Mouse (Mus musculus) lung, embryonic 14.5 days (tissue): ENCODE results near the gene Gimap4. TPM values are rescaled to one million over a fixed set of nuclear protein-coding genes. Genes with fewer than 3 reads are reported as not detected.

ENCODE experiments used
- ATAC-seq: fragments of 200-750 bp; cut with Nextera tagmentation; 2 replicates; pipeline ENCODE4 v1.8.0; 2017; ENCODE audit warnings: mild to moderate bottlenecking, moderate TSS enrichment, moderate library complexity; ENCODE audit not compliant: insufficient read depth
- DNase-seq: peaks from one replicate; pipeline ENCODE4 v3.0.0-alpha.2; 2015
- H3K27ac ChIP-seq: fragments of 300-500 bp; sonication (generic); 2 replicates; pipeline ENCODE4 v1.5.1; 2014; ENCODE audit warnings: low read depth, mild to moderate bottlenecking, moderate library complexity
- H3K27me3 ChIP-seq: fragments of 300-500 bp; sonication (generic); 2 replicates; pipeline ENCODE4 v1.6.1; 2014; ENCODE audit warnings: low read length, control low read depth; ENCODE audit not compliant: insufficient read depth
- H3K36me3 ChIP-seq: fragments of 300-500 bp; sonication (generic); 2 replicates; pipeline ENCODE4 v1.6.1; 2014; ENCODE audit warnings: control low read depth; ENCODE audit not compliant: insufficient read depth
- H3K4me1 ChIP-seq: fragments of 300-500 bp; sonication (generic); 2 replicates; pipeline ENCODE4 v1.6.1; 2014; ENCODE audit warnings: antibody characterized with exemption, control low read depth; ENCODE audit not compliant: insufficient read depth
- H3K4me2 ChIP-seq: fragments of 300-500 bp; sonication (generic); 2 replicates; pipeline ENCODE4 v1.6.1; 2014; ENCODE audit warnings: mild to moderate bottlenecking
- H3K4me3 ChIP-seq: fragments of 300-500 bp; sonication (generic); 2 replicates; pipeline ENCODE4 v1.5.1; 2014; ENCODE audit warnings: low read depth, low read length
- H3K9ac ChIP-seq: fragments of 300-500 bp; sonication (generic); 2 replicates; pipeline ENCODE4 v1.6.1; 2014
- H3K9me3 ChIP-seq: fragments of 300-500 bp; sonication (generic); 2 replicates; pipeline ENCODE4 v1.6.1; 2016; ENCODE audit warnings: low read depth, low read length, control low read depth
- CTCF ChIP-seq: IDR thresholded peaks from 2 replicates; pipeline ENCODE4 v1.5.1; 2016; ENCODE audit warnings: antibody characterized with exemption, low read depth
- WGBS: fragments of 180-500 bp; shearing (Covaris S2); extraction: QIAGEN DNeasy Blood & Tissue Kit; methylation state at CpG from one replicate; pipeline ENCODE4 v1.1.7; 2014; 5-methylcytosine and 5-hydroxymethylcytosine counted together
- polyA plus RNA-seq: library from polyadenylated mRNA; unstranded; fragments of >200 nt; fragmentation: Nextera tagmentation; extraction: Ambion mirVana; gene quantifications from 2 replicates; pipeline ENCODE4 v1.2.1, GENCODE M21; 2014

Gimap4 gene
- polyA plus RNA-seq, 1 experiment from 2014 or later, result 27.8 TPM

- peak; percentile 85 for ATAC-seq
- no peak overlapping the region for H3K27ac ChIP-seq
Observed at GRCm38 (mm10) chr6:48725476-48725875, 41.1 kb downstream of the Gimap4 start.

DNA sequence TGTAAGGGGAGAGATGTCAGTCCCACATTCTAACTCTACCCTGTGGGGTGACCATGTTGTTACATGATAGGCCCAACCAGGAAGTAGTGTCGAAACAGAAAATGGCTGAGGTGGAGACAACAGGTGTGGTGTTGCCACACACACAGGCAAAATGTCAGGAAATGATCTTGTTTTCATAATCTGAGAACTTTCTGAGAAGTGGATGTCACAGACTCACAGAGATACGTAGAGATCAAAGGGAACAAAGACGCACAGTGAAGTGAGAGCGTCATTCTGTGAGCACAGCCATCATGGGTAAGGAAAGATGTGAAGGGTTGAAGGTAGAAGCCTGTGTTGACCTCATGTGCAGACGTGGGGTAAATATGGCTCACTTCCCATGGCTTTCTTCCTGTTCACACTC is 43.4 kb downstream of the Gimap4 start:
- 76% methylated on average over 5 of the region's 5 CpGs for WGBS
- no peak overlapping the region for H3K9ac ChIP-seq
- H3K27ac ChIP-seq, result no peak overlapping the region
- H3K36me3 ChIP-seq, result no peaks in the 10 kb centered on the region
- no peak overlapping the region for H3K4me3 ChIP-seq
- no peak overlapping the region for H3K4me2 ChIP-seq
- no peak for TF ChIP-seq CTCF
- no peaks in the 10 kb centered on the region for H3K4me1 ChIP-seq
- no peaks in the 10 kb centered on the region for H3K27me3 ChIP-seq
- H3K9me3 ChIP-seq, result no peaks in the 10 kb centered on the region
- ATAC-seq (no peak), DNase-seq (no peak)

More at GRCm38 (mm10) chr6:48725476-48725875, 41.1 kb downstream of the Gimap4 start:
- Histone ChIP-seq H3K4me3 (no peak overlapping the region), H3K4me1 (no peaks in the 10 kb centered on the region), H3K36me3 (no peaks in the 10 kb centered on the region), H3K4me2 (no peak overlapping the region), H3K27me3 (no peaks in the 10 kb centered on the region), H3K9ac (no peak overlapping the region), H3K9me3 (no peaks in the 10 kb centered on the region)
- DNase-seq, result peak; percentile 83
- WGBS, result 7% methylated on average over 1 of the region's 1 CpGs
- TF ChIP-seq CTCF, result no peak

DNA sequence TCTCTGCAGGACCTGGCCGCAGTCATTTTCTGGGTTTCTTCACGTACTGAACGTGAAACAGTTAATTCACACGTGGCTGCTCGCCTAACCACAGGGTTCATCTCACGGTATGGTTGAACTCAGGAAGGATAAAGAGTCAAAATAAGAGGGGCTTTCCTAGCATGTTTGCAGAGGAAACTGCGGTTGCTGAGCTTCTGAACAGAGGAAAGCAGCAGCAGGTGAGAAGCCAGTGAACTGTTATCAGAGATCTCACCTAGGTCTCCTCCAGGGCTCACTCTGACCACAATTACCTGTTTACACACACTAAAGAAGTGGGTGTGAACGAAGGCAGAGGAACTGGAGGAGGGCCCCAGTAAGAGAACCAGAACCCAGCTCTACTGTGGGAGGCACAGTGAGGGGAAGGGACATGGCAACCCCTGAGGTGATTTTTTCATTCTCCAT is 48.5 kb downstream of the Gimap4 start:
- no peak overlapping the region for H3K4me3 ChIP-seq
- DNase-seq (no peak), ATAC-seq (no peak)
- H3K27ac ChIP-seq, result no peak overlapping the region
- H3K27me3 ChIP-seq, result no peaks in the 10 kb centered on the region
- no peaks in the 10 kb centered on the region for H3K9me3 ChIP-seq
- WGBS, result 35% methylated on average over 8 of the region's 8 CpGs
- no peaks in the 10 kb centered on the region for H3K4me1 ChIP-seq
- no peak overlapping the region for H3K4me2 ChIP-seq
- no peak overlapping the region for H3K9ac ChIP-seq
- no peak for TF ChIP-seq CTCF
- H3K36me3 ChIP-seq, result no peaks in the 10 kb centered on the region

DNA sequence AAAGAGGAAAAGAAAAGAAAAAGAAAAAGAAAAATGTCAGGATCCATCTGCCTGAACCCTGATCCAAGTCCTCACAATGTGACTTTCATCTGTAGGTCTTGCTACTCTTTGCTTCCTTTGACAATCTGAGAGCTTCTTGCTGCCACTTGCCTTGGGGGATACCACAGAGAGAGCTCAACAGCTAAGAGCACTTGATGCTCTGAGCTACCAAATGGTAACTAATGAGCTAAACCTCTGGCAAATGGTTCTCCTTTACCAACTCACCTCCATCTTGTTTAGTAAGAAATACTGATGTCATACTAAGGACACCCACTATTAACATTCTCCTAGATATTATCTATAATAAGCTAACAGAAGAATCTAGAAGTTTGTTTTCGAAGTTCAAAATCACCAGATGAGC is 49.3 kb downstream of the Gimap4 start:
- 78% methylated on average over 1 of the region's 1 CpGs for WGBS
- H3K9ac ChIP-seq, result no peak overlapping the region
- no peak for TF ChIP-seq CTCF
- H3K27me3 ChIP-seq, result no peaks in the 10 kb centered on the region
- H3K4me1 ChIP-seq, result no peaks in the 10 kb centered on the region
- no peaks in the 10 kb centered on the region for H3K9me3 ChIP-seq
- no peak overlapping the region for H3K4me2 ChIP-seq
- H3K36me3 ChIP-seq, result no peaks in the 10 kb centered on the region
- ATAC-seq (no peak), DNase-seq (no peak)
- no peak overlapping the region for H3K4me3 ChIP-seq
- H3K27ac ChIP-seq, result no peak overlapping the region

GRCm38 (mm10) chr6:48737053-48737452 is 52.7 kb downstream of the Gimap4 start:
- Histone ChIP-seq H3K4me1 (peaks cover 8% of the 10 kb centered on the region; the same call in 1 of the 2 replicates), H3K4me3 (no peak overlapping the region), H3K4me2 (no peak overlapping the region), H3K36me3 (no peaks in the 10 kb centered on the region), H3K27me3 (peaks cover 2% of the 10 kb centered on the region; the same call in 1 of the 2 replicates), H3K9me3 (no peaks in the 10 kb centered on the region), H3K27ac (no peak overlapping the region), H3K9ac (no peak overlapping the region)
- ATAC-seq, result no peak
- no peak for DNase-seq
- WGBS, result 74% methylated on average over 2 of the region's 2 CpGs
- no peak for TF ChIP-seq CTCF

DNA sequence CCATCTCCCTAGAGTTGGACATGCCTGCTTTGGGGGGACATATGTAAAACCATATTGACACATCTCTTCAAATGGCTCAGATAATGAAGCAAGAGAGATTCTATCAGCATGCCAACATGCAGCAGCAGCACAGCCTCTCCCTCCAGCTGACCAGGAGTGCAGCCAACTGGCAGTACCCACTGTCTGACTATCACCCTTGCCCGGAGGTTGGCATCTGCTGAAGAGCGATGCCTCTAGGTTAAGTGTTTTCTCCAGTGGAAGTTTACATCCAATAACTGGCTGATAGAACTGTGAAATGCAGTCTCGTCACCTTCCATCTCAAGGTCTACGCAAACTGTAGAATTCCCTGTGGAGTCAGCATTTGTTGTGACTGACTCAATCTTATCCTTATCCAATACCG is 53.3 kb downstream of the Gimap4 start:
- 83% methylated on average over 5 of the region's 5 CpGs for WGBS
- no peak for DNase-seq
- no peak for ATAC-seq

DNA sequence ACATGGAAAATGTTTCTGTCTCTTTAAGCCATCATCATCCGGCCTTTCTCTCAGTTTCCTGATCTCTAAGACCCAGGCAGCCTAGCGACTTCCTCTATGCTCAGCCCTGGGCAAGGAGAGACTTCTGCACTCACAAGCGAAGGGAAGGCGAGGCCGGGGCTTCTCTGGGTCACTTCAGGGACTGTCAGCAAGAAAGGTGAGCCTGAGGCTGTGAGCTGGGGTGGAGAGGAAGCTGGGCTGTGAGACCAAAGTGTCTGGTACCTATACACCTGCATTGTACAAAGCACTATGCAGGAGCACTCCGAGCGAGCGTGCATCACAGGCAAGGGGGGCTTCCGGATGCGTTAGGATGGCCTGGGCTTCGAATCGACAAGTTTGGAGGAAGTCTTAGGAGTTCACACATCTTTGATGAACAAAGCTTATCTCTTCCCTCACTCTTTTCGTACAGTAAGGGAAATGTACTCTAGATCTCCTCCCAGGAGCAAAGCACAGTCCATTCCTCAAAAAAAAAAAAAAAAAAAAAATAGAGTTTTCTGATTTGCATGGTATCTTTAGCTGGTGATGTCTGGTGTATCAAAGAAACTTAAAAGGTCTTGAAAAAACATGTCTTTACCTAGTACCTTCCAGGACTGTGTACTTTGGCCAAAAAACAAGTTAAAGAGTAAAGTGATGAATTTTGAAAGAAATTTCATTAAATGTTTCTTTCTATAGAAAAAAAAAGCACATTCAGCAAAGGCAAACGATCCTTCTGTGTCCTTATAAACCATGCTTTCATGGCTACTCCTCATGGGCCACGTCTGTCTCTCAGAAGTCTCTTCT is 54.8 kb downstream of the Gimap4 start, which contains the start of gene Gimap1:
TSS of gene Gimap1 (plus strand) at position 94 of the 819 bp plus-strand sequence.
- ATAC-seq (no peak), DNase-seq (peak; percentile 53)
- no peaks in the 10 kb centered on the region for H3K36me3 ChIP-seq
- no peaks in the 10 kb centered on the region for H3K9me3 ChIP-seq
- TF ChIP-seq CTCF, result no peak
- peaks cover 15% of the 10 kb centered on the region for H3K27me3 ChIP-seq
- peak within 1 kb of the TSS; percentile 85 for H3K4me2 ChIP-seq
- H3K27ac ChIP-seq, result peak within 1 kb of the TSS; percentile 63; the same call in 1 of the 2 replicates
- WGBS, result 69% methylated on average over 15 of the region's 15 CpGs
- peak within 1 kb of the TSS; percentile 22 for H3K4me3 ChIP-seq
- peak within 1 kb of the TSS; percentile 38 for H3K9ac ChIP-seq
- peaks cover 14% of the 10 kb centered on the region; the same call in 1 of the 2 replicates for H3K4me1 ChIP-seq

More for the DNA sequence above, 53.3 kb downstream of the Gimap4 start:
- Histone ChIP-seq H3K36me3 (no peaks in the 10 kb centered on the region), H3K27ac (no peak overlapping the region), H3K9me3 (no peaks in the 10 kb centered on the region), H3K4me3 (no peak overlapping the region), H3K9ac (no peak overlapping the region), H3K4me1 (peaks cover 10% of the 10 kb centered on the region; the same call in 1 of the 2 replicates), H3K27me3 (peaks cover 8% of the 10 kb centered on the region), H3K4me2 (no peak overlapping the region)
- TF ChIP-seq CTCF, result no peak
